Mouse (Mus musculus) frontal cortex, postnatal 36 days (tissue): ENCODE measurements at regions not wholly inside any gene's neighbourhood (a gene's known extent, or its start where the extent isn't known, plus 50 kb on each side); places are given as distances from the start of the nearest gene placed in this dataset.
"Not testable (repeated sequence)": the region's sequence is repeated elsewhere in the genome, so short reads cannot be mapped to it uniquely, and the experiment has no call there.

Source experiments
- DNase-seq, 2 experiments: peaks; one replicate each; pipeline ENCODE4 v3.0.0; 2022; ENCODE audit warnings: low spot score in 2 of 2

DNA sequence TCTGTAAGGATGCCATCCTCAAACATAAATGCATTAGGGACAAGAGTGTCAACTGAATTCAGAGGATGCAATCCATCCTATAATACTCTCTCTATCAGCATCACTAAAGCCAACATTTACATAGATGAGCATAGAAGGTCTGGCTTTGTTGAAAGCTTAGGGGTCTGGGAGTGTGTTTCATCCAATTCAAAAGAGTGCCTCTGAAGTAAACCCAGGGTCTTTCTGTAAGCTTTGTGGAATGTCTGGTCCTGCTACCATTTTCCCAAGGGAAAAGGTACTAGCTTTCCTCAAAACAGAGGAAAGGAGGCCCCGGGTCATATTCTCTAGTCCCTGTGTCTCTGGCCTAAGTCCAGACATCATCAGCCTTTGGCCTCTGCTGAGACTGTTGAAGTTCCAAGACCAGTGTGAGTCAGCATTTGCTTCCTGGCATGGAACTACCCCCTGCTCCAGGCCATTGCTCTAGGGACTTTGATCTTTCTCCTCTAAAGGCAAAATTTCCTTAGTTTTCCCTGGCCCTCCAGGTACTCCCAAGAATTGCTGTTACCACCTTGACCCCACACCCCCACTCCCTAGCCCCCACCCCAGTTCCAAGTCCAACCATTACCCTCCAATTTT is 280.0 kb upstream of the Jarid2 start:
- no peak for DNase-seq

DNA sequence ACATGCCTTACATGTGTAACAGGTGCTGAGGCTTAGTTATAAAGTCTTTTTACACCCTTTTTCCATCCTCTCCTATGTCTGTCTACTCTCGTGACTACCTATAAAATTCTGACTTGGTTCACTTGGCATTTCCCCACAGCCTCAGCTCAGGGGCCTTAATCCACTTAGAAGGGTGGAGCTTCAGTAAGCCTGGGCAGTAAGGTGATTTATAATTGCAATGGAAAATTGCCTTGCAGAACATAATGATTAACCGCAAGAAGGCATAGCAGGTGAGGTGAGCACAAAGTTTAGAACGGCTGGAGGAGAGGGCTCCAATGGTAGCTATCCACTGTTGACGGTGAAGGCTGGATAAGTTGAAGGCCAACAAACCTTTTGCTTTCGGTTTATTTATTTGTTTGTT is 278.1 kb upstream of the Jarid2 start:
- no peak for DNase-seq

DNA sequence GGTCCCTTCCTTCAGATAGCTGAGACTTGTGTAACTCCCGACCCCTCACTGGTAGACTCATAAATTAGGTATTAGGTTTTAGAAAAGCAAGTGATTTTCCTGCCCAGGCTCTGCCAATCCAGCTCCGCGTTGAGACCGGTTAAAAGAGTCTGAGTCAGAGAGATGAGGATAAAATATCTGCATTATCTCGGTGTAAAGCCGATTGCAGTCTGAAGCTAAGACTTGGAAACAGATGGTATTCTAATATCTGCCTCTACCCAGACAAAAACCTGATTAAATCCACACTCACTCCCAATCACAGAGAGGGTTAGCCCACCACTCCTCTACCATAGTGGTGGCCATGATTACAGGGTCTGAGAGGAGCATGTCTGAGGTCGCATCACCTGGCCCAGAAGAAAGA is 276.1 kb upstream of the Jarid2 start:
- no peak for DNase-seq

DNA sequence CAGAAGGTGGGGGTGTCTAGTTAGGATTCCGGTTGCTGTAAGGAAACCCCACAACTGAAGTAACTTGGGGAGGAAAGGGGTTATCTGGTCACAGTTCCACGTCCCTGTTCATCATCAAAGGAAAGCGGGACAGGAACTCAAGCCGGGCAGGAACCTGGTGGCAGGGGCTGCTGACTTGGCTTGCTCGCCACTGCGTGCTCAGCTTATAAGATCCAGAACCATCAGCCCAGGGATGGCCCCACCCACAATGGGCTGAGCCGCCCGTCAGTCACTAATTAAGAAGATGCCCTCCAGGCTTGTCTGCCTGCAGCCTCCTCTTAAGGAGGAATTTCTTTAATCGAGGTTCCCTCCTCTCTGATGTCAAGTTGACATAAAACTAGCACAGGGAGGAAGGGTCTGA is 275.1 kb upstream of the Jarid2 start:
- no peak for DNase-seq

DNA sequence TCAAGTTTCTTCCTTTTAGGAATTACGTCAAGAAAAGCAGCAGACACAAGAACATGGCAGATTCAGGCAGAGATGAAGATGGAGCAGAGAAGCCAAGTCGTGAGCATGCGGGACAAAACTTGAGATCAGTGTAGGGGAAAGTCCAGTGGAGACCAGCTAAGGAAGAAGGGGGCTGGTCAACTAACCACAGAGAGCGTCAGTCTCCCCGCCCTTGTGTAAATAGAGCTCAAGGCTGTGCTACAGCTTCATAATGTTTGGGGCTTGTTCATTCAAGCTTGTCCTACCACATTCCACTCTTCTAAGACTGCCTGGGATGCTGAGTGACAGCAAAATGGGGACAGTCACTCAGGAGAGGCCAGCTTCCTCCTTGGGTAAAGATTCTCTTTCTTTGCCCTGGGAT is 274.1 kb upstream of the Jarid2 start:
- DNase-seq, result no peak

DNA sequence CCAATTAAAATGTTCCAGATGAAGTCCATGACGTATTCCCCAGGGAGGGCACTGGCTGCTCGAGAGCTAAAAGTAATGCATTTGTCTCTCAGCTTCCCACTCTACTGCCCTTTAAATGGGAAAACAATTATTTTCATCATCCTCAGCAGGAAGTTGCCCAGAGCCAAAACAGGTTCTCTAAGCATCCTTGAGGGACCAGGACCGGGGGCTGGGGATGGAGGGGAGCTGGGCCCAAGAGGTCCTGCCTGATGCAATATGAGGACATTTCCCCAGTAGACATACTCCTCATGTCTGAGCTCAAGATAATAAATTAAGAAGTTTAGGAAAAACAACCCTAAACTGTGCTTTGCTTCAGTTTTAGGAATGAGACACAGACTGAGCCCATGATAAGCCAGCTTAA is 270.5 kb upstream of the Jarid2 start:
- DNase-seq, result no peak

DNA sequence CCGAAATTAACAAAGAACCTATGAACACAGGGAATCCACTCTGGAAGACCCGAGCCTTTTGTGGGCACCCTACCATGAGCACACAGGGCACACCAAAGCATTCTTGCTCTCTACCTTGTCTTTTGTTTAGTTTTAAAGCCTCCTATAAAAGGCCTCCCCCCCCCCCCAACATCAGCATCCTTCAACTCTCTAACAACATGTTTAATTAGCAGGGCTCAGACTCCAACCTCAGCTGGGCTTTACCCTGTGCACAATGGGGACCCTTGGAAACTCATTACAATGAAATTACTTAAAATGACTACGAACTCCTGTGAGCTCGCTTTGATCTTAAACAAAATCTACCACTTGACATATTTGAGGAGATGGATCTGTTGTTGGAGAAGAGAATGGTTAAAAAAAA is 270.1 kb upstream of the Jarid2 start:
- DNase-seq, result no peak

DNA sequence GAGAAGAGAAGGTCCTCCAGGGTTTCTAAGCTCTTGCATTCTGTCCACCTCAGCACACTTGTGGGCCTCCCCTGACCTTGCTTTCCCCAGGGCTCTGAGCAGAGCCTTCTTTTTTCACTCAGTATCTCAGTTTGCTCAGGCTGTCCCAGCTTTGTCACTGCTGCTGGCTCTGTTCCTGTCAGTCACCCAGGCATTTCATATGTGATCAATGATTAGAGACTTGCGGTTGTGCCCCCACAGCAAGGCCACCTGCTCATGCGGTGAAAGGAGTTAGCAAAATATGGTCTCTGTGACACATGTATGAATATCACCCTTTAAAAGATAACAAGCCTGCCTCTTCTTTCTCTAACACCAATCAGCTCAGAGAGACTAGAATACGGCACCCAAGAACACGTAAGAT is 265.6 kb upstream of the Jarid2 start:
- DNase-seq, result no peak

DNA sequence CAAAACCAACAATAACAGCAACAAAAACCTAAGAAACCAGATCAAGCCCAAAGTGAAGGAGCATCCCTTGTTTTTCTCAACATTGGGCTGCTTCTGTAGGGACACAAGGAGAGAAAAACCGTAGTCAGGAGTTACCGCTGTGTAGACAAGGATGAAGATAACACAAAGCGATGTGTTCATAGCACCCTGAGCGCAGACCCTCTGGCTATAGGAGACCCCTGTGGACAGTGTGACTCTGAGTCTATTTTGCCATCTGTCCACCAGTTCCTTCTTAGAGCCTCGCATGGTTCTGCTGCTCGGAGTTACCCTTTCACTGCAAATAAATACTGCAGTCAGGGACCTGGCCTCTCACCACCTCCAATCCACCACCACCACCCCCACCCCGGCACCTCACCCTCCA is 263.7 kb upstream of the Jarid2 start:
- DNase-seq, result no peak

DNA sequence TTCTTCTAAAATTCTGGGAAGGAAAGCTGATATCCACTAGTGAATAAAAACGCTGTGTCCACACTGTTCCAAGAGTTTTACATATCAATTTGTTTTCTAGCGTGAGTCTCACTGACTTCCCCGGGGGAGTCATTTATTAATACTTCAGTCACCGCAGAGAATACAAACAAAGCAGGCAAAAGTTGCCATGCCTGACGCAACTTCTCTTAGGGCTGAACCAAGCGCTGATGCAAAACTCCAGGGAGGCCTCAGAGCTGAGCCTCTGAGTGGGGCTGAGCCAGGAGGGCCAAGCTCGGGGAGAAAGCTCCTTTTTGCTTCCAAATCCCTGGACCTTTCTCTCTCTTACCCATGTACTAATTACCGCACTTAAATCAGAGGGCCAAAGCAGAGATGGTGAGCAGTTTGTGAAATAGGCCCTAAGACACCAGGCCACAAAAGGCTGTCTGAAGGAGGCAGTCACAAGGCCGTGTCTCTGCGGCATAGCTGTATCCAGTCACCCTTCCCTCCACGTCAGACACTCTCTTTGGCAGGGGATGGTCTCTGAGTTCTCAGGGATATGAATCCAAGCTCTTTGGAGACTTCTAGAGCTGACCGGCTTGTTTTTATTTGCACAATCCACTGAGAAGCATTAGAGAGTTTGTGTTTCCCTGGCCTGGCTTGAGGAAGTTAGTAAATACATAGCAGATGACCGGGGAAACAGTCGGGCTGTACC is 260.2 kb upstream of the Jarid2 start:
- no peak for DNase-seq

DNA sequence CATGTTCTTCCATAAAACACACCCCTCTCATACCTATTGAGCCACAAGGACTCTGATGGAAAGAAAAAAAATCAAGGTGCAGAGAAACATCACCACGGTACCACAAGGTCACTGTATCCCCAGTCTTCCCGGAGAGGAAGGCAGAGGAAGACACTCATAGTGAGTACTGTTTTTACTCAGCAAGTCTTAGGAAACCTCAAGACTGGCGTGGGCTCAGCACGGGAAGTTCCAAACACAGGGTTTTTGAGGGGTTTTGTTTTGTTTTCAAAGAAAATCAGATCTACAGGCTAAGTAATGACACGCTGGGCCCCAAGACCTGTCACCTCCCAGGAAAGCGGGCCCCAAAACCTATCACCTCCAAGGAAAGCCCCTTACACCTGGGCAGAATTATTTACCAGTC is 259.6 kb upstream of the Jarid2 start:
- DNase-seq, result no peak

DNA sequence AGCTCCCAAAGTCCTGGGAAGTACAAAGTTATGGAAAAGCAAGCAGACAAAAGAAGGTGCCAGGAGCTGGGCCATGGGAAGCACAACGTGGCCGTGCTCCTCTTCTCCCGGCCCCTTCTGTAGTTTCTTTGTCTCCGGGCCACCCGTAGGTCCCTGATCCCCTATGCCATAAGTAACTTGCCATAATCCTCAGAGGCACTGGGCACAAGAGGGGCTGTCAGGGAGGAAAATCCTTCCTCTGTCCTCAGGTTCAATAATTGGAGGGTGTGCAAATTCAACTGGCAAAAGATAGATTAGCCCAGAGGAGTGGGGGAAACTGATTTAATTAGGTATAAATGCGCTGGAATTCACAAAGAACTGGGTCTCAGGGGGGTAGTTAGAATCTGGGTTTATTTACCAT is 256.1 kb upstream of the Jarid2 start:
- DNase-seq, result no peak

DNA sequence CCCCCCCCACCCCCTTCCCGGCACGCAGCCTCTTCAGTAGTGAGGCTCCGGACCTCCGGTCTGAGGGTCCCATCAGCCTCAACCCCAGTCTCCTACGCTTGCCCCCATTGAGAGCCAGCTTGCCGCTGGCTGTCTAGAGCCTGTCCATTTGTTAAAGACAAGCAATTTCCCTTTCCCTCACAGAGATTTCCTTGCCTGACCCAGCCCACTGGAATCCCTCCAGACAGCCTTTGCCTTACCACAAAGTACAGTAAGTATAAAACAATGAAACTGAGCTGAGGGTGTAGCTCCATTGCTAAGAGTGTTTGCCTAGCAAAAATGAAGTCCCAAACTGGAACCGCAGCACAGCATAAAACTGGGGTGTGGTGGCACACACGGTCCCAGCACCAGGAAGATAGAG is 252.4 kb upstream of the Jarid2 start:
- DNase-seq, result no peak

DNA sequence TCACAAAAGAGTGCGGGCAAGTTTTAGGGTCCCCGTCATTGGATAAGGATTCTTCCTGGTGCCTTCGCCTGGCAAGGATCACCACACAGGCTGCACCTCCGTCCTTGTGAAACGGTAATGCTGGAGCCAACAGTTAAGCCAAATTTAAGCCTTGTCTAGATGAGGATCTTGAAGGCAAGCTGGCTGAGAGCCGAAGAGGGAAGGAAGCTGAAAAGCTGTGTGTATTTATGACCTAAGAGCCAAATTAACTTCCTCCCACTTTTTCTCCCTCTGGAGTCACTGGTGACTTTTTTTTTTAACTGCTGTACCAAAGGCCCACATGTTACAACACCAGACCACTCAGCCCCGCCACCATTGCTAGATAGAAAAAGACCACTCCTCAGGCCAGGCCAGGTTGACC is 249.1 kb upstream of the Jarid2 start:
- peak in 1 of 2 experiments; percentile 28 for DNase-seq

DNA sequence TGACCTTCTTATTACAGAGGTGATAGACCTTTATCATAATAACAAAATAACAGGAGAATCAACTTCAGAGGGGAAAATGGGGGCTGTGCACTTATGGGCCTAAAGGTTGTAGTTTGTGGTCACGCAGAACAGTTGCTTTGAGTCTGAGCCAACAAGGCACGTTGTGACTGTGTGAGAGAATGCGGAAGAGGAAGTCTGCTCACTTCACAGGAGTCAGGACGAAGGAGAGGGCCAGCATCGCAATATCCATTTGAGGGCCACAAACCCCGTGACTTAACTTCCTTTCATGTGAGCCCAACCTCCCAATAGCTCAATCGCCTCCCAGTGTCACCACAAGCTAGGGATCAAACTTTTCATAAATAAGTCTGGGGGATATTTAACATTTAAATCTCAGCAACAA is 246.6 kb upstream of the Jarid2 start:
- no peak for DNase-seq

DNA sequence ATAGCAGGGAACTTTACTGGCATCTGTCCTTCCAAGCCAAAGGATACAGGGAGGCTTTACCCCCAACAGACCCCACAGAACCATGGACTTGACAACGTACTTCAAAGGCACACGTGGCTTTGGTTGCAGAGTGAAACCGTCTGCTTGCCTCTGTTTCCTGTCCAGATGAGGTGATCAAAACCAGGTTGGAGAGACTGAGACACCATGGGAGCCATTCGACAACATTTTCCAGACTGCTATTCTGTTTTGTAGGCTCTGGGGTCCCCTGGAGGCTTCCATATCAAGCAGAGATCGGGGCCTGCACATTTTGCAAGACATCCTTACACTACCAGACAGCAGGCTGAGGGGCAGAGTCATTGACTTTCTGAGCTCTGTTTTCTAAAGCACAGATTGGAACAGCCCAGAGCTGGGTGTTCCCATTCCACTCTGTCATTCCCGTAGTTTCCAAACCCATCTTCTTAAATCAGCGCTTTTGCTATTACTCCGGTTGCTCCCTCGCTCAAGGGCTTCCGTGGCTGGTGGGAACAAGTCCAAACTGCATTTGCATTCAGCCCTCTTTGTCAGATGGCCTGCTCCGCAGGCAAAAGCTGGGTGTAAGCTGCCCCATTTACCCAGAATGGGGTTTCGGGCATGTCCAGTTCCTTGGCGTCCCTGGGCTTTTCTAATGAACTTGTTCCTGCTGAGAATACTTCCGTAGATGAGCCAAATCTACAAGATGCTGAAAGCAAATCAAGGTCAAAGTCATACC is 244.5 kb upstream of the Jarid2 start:
- DNase-seq, result peak; percentile 19 to 25

DNA sequence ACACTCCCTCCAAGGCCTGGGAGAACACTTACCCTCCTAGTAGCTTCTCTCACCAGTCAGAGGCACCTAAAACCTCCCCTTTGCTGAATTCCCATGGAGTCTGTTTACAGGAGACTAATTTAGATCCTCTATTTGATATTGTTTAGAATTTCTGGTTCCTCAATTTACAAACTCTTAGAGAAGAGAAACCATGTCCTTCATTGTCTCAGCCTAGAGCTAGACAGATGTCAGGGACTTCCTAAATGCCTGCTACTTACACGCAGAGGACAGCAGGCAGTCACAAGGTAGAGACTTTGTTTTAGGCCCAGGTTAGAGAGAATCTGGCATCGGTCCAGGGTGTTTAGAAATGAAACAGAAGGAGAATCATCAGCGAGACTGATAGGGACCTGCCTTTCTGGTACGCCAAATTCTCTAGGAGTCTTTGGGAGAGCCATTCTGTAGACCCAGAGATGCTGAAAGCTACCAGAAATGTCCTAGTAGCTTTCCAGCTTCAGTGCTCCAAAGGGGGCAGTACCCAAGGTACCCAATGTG is 238.3 kb upstream of the Jarid2 start:
- DNase-seq, result no peak

DNA sequence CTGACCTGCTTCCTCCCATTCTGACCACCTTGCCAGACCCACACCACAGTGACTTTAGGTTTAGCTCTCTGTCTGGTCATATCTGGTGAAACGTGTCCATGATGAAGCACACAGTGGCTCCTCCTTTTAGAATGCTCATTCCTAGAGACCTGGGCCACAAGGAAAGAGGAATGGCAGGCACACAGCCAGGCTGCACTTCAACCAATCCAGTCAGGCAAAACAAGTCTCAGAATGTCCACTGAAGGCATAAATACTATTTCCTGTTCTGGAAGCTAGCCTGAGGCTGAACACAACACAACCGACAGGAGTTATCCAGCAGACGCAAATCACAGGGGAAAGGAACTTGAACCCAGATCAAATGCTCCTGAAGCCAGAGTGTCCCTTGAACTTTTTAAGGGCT is 235.4 kb upstream of the Jarid2 start:
- DNase-seq, result no peak

DNA sequence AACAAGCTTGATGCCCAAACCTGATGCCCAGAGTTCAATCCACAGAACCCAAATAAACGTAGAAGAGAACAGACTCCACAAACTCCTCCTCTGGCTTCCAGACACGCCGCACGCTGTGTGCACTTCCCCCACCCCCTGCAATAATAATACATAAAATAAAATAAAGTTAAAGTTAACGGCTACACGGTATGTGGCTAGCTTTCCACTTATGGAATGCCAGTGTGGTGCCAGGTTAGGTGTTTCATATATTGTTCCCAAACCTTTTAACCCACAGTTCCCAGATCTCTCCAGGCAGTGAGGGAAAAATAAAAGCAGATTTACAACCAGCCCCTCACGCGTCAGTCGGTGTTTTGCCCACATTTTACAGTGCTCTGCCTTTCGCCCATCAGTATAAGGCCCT is 233.8 kb upstream of the Jarid2 start:
- DNase-seq, result no peak

DNA sequence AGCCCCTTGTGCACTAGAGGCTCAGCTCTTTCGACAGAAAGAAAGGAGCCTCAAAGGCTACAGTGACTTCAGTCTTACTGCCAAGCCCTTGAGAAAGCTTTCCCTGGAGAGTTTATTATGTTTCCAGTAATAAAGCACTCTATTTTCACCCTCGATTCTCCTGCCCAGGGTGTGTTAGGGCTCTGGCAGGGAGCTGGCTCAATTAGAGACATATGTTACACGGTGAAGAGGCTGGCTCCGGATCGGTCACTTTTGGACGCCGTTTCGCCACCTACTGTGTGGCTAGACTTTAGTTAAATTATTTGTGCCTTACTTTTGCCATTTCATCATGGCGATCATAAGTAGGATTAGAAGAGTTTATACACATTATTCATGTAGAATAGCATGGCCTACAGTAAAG is 232.7 kb upstream of the Jarid2 start:
- no peak for DNase-seq

DNA sequence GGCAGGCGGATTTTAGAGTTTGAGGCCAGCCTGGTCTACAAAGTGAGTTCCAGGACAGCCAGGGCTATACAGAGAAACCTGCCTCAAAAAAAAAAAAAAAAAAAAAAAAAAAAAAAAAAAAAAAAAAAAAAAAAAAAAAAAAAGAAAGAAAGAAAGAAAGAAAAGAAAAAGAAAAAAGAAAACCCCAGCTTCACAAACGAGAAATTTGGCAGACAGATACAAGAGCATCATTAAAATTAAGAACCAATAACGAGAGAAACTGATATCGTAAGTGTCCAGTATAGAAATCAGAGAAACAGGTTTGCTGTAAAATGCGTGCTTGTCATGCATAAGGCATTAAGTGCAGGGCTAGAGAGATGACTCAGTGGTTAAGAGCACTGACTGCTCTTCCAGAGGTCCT is 228.4 kb upstream of the Jarid2 start:
- DNase-seq, result not testable (repeated sequence)

DNA sequence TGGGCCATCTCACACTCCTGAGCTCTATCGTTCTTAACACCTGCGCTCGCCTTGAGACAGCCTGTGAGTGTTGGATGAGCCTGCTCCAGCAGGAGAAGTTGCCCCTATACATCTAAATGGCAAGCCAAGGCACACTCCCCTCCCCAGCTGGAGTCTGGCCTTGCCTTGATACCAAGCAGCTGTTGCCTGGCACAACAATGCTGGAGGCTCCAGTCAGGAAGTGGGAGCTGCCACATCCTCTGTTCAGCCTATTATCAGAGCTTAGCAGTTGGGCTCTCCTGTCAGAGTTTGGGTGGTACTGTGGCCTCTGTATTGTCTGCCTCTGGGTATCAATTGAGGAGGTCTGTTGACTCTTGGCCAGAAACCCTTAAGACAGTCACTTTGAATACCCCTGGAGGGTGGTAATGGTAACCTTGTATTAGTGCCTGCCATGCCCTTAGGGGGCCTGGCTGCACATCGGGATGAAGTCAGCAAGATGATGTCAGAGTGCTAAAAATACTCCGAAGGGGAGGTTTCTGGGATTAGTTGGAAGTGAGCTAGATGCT is 227.4 kb upstream of the Jarid2 start:
- no peak for DNase-seq
